Mouse (Mus musculus) adrenal gland, postnatal 10 days (tissue): ENCODE measurements around the gene Ube2j2. TPM values are rescaled to one million over a fixed set of nuclear protein-coding genes. Genes with fewer than 3 reads are reported as not detected.

ENCODE experiments used
- DNase-seq: peaks from one replicate; pipeline ENCODE4 v3.0.0; 2021; ENCODE audit warnings: mixed read lengths
- long read RNA-seq, 2 experiments: library from polyadenylated mRNA; stranded (forward); transcript quantifications; one replicate each; pipeline ENCODE4 v2.0.0; 2021
- total RNA-seq, 2 experiments: library from RNA; stranded (reverse); gene quantifications; 2 replicates each; pipeline ENCODE4 v1.2.3; 2021

The Ube2j2 gene
- total RNA-seq: 10 to 100 TPM; 72.3 to 73.4 TPM
- long read RNA-seq, experiment 1, transcript Ube2j2-205 (8 exons, 1,434 nt): minor isoform, 14 of 88 reads
- long read RNA-seq, experiment 1, transcript Ube2j2-213 (7 exons, 3,339 nt): minor isoform, 14 of 88 reads
- long read RNA-seq, experiment 1, transcript Ube2j2-201 (8 exons, 3,483 nt): major isoform, 32 of 88 reads
- long read RNA-seq, experiment 1, partial matches to known transcripts: 10 of 88 reads
- long read RNA-seq, experiment 1, other reads (novel, unspliced or antisense): 14 of 88 reads
- long read RNA-seq, experiment 2, transcript Ube2j2-213 (7 exons, 3,339 nt): minor isoform, 12 of 48 reads
- long read RNA-seq, experiment 2, transcript Ube2j2-201 (8 exons, 3,483 nt): major isoform, 15 of 48 reads
- long read RNA-seq, experiment 2, transcript Ube2j2-205 (8 exons, 1,434 nt): minor isoform, 6 of 48 reads
- long read RNA-seq, experiment 2, partial matches to known transcripts: 0 of 48 reads
- long read RNA-seq, experiment 2, other reads (novel, unspliced or antisense): 11 of 48 reads

DNA sequence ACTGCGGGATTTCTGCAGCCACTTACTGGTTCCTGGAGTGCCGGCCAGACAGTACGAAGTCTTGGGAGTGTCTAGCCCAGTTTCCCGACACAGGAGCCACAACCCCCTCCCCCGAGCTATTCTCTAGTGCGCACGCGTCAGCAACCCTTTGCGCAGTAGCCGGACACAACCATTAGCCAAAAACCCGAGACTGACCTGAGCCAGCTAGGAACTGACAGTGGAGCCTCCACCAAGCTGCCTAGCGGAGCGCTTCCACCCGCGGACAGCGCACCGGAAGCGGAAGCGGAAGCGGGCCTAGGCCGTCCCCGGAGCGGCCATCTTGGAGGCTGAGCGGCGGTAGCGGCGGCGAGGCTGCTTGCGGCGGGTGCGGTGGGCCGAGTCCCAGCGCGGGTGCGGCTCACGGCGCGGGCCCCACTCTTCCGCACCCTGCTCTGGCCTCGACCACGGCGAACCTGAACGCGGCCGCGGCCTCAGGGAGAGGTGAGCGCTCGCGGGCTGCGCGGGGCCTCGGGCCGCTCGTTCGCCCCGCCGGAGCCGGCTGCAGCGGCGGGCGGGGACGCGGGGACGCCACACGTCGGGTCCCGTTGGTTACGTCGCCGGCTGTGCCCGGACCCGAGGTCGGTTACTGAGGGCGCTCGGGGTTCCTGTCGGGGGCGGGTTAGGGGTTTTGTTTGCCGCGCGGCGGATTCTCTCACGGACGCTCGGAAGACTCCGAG, at the start of gene Ube2j2:
Ube2j2 (plus strand) TSS at position 298 of the 716 bp plus-strand sequence.
- peak; percentile 98 for DNase-seq

GRCm38 (mm10) chr4:155894311-155894881, 49.2 kb upstream of the Ube2j2 start:
- peak; percentile 80 for DNase-seq

GRCm38 (mm10) chr4:155895216-155895615, 48.4 kb upstream of the Ube2j2 start:
- peak; percentile 58 for DNase-seq

DNA sequence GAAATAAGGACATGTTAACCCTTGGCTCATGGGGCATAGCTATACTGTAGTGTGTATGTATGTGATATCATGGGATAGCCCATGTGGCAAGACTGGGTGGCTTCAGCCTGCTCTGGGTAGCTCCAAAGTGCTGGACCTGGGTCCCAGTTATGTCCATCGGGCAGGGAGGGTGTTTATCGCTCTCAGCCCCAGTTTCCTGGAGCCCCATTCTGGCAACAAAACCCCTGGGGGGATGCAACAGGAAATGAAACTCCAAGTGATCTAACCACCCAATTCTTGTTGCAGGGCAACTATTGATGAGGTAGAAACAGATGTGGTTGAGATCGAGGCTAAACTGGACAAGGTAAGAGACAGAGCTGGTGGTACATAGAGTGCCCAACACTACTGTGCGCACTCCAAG, 47.8 kb upstream of the Ube2j2 start:
- DNase-seq: no peak

- DNase-seq: no peak
These were observed 47.2 kb upstream of the Ube2j2 start for GRCm38 (mm10) chr4:155896461-155896860.

DNA sequence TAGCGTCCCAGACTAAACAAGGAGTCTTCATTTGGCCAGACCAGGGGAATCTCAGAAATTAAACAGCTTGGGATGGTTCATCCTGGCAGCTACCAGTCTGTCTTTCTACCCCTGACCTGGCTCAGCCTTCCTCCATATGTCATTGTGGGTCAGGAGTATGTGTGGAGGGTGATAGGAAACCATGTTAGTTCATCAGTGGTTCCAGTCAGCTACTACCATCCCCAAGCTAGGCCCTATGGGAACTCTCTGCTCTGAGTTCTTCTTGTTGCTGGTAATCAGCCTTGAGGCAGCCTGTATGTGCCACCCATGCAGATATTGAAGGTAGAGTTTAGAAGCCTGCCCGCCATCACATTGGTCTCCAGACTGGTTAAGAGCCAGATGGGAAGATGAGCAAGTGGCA, 45.3 kb upstream of the Ube2j2 start:
- DNase-seq: no peak

DNA sequence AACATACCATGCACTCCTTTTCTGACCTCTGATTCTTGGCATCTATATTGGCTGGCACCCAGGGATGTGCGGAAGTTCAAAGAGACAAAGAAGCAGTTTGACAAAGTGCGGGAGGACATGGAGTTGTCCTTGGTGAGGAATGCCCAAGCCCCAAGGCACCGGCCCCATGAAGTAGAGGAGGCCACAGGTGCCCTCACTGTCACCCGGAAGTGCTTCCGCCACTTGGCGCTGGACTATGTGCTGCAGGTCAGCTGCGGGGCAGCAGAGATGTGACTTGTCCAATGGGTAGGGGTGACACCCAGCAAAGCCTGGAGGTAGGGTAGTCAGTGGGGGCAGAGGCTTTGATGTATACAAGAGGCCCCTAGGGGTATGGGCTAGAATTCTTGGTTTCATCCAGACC, 44.3 kb upstream of the Ube2j2 start:
- DNase-seq: no peak

- DNase-seq: peak; percentile 49
These were observed 42.4 kb upstream of the Ube2j2 start for GRCm38 (mm10) chr4:155901205-155901604.

- no peak for DNase-seq
These were observed 40.4 kb upstream of the Ube2j2 start for GRCm38 (mm10) chr4:155903246-155903645.

- DNase-seq: peak; percentile 33
These were observed 39.1 kb upstream of the Ube2j2 start for GRCm38 (mm10) chr4:155904318-155905102.

- peak; percentile 2 for DNase-seq
These were observed 38.0 kb upstream of the Ube2j2 start for GRCm38 (mm10) chr4:155905634-155906033.

- DNase-seq: peak; percentile 1
These were observed 37.5 kb upstream of the Ube2j2 start for GRCm38 (mm10) chr4:155906125-155906524.

DNA sequence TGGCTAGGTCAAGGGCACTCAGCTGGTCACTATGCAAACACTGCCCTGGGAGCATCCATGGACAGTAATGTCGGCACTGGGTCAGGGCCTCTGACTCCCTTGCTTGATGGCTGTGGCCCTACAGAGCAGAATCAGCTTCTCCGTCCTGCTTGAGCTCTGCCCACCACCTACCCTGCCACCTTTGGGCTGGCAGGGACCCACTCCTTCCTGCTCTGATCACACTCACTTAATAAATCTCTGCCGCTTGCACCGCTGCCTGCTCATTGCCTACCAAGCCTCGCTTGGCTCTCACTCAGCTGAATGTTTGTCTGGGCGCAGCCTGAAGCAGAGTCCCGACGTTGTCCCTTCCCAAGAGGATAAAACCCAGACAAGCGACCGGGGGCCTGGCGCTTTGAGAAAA, 36.6 kb upstream of the Ube2j2 start:
- peak; percentile 7 for DNase-seq

DNA sequence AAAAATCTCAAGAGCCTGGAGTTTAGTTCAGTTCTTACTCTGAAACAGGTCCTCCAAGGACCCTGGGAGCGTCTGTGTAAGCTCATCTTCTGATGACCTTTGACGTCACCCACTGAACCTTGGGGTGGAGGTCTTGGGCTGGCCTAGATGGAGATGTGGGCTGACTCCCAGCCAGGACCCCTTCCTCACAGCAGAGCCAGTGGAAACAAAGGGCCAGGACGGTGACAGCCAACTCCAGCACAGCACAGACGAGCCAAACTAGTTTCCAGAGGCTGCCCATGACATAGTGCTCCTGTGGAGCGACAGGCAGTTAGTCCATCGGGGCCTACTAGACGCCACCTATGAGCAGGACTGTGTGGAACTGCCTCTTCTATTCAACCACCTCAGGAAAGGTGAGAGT, 35.4 kb upstream of the Ube2j2 start:
- peak; percentile 10 for DNase-seq

DNA sequence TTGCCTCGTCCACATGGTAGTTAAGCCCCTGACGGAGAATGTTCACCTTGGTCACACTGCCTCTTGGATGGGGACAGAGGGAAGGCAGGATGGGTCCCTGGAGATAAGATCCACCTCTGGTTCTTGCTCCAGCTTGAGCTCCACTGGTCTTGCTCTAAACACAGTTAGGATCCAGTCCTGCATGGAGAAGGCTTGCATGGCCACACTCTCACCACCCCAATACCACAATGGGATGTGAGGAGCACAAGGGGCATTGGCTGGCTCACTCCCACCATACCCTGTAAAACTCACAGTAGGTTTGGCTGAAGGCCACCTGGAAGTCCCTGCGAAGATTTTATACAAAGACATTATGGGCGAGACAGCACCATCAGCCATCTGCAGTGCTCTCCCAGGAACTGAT, 34.9 kb upstream of the Ube2j2 start:
- peak; percentile 2 for DNase-seq

- no peak for DNase-seq
These were observed 11.6 kb upstream of the Ube2j2 start for GRCm38 (mm10) chr4:155932031-155932430.

DNA sequence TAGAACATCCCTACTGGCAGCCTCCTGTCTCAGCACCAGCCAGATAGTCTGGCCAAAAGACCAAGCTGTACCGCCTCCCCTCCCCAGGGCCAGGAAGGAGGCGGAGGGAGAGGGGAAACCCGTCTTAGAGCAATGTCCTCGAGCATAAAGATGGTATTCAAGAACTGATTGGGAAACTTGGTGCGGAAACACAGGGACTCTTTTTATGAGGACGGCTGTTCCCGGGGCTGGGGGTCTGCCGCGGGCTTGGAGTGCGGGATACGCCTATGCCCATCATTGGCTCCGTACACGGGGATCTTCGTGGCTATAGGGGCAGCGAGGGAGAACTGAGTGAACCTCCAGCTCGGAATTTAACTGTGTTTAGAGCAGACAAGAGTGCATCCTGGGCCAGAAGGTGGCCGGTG, 580 bp upstream of the Ube2j2 start:
- DNase-seq: peak; percentile 43

GRCm38 (mm10) chr4:155944271-155944670, 640 bp downstream of the Ube2j2 start:
- peak; percentile 27 for DNase-seq

GRCm38 (mm10) chr4:155947094-155947493, 3.5 kb downstream of the Ube2j2 start:
- DNase-seq: no peak

- DNase-seq: no peak
These were observed 11.9 kb downstream of the Ube2j2 start for GRCm38 (mm10) chr4:155955491-155955890.

GRCm38 (mm10) chr4:155959275-155959674, 15.6 kb downstream of the Ube2j2 start:
- DNase-seq: peak; percentile 84
